Mouse (Mus musculus) layer of hippocampus, adult 8-10 months (tissue): Measurements from ENCODE around the gene Tma7. TPM values are rescaled to one million over a fixed set of nuclear protein-coding genes. Genes with fewer than 3 reads are reported as not detected.
A peak's percentile ranks its signal among the peaks of the same experiment; 100 is the strongest.

Experiments used
- DNase-seq, 2 experiments: peaks; one replicate each; pipeline ENCODE4 v3.0.0; 2022; ENCODE audit warnings: low spot score in 2 of 2
- total RNA-seq, 4 experiments: library from RNA; stranded (reverse); gene quantifications; 2 replicates each; pipeline ENCODE4 v1.2.4; 2022

Gene Tma7
- total RNA-seq: 100 to 1,000 TPM; 284 to 327 (median 306) TPM

GRCm38 (mm10) chr9:109082124-109082800 lies at the start of gene Tma7, which contains the start of gene Ccdc51:
Gene Tma7 (minus strand): TSS chr9:109082587.
Gene Ccdc51 (plus strand): TSS chr9:109082493.
- DNase-seq: peak; percentile 87 to 88

- DNase-seq: no peak
Observed at GRCm38 (mm10) chr9:109130076-109130475, 47.7 kb upstream of the Tma7 start.

GRCm38 (mm10) chr9:109128211-109128610 lies 45.8 kb upstream of the Tma7 start:
- no peak for DNase-seq

- DNase-seq: no peak
Observed at GRCm38 (mm10) chr9:109127076-109127475, 44.7 kb upstream of the Tma7 start.

- DNase-seq: no peak
Observed at GRCm38 (mm10) chr9:109125481-109125880, 43.1 kb upstream of the Tma7 start.

- DNase-seq: no peak
Observed at GRCm38 (mm10) chr9:109125043-109125442, 42.7 kb upstream of the Tma7 start.

GRCm38 (mm10) chr9:109124164-109124563 lies 41.8 kb upstream of the Tma7 start:
- DNase-seq: no peak

- DNase-seq: no peak
Observed at GRCm38 (mm10) chr9:109123266-109123665, 40.9 kb upstream of the Tma7 start.

- no peak for DNase-seq
Observed at GRCm38 (mm10) chr9:109122553-109123085, 40.2 kb upstream of the Tma7 start.

- DNase-seq: no peak
Observed at GRCm38 (mm10) chr9:109120956-109121355, 38.6 kb upstream of the Tma7 start.

- DNase-seq: no peak
Observed at GRCm38 (mm10) chr9:109119571-109119970, 37.2 kb upstream of the Tma7 start.

- DNase-seq: no peak
Observed at GRCm38 (mm10) chr9:109118106-109118505, 35.7 kb upstream of the Tma7 start.

- DNase-seq: no peak
Observed at GRCm38 (mm10) chr9:109116205-109116604, 33.8 kb upstream of the Tma7 start.

- DNase-seq: no peak
Observed at GRCm38 (mm10) chr9:109114871-109115270, 32.5 kb upstream of the Tma7 start.

- no peak for DNase-seq
Observed at GRCm38 (mm10) chr9:109114276-109114675, 31.9 kb upstream of the Tma7 start.

GRCm38 (mm10) chr9:109113331-109113730 lies 30.9 kb upstream of the Tma7 start:
- DNase-seq: no peak

- no peak for DNase-seq
Observed at GRCm38 (mm10) chr9:109111591-109111990, 29.2 kb upstream of the Tma7 start.

- DNase-seq: no peak
Observed at GRCm38 (mm10) chr9:109111101-109111500, 28.7 kb upstream of the Tma7 start.

GRCm38 (mm10) chr9:109110240-109110639 lies 27.9 kb upstream of the Tma7 start:
- DNase-seq: no peak

GRCm38 (mm10) chr9:109107341-109107740 lies 25.0 kb upstream of the Tma7 start:
- no peak for DNase-seq

GRCm38 (mm10) chr9:109105648-109106047 lies 23.3 kb upstream of the Tma7 start:
- no peak for DNase-seq

- DNase-seq: no peak
Observed at GRCm38 (mm10) chr9:109105011-109105410, 22.6 kb upstream of the Tma7 start.

GRCm38 (mm10) chr9:109104083-109104482 lies 21.7 kb upstream of the Tma7 start:
- DNase-seq: no peak
